Mouse (Mus musculus) midbrain, postnatal 0 days (tissue): ENCODE results near the gene Cers5. TPM values are rescaled to one million over a fixed set of nuclear protein-coding genes. Genes with fewer than 3 reads are reported as not detected.

Experiments
- ATAC-seq: fragments of 200-750 bp; cut with Nextera tagmentation; 2 replicates; pipeline ENCODE4 v1.8.0; 2017; ENCODE audit warnings: moderate number of reproducible peaks, mild to moderate bottlenecking, moderate TSS enrichment, moderate library complexity; ENCODE audit not compliant: low FRiP score
- DNase-seq: peaks from one replicate; pipeline ENCODE4 v3.0.0-alpha.2; 2015; ENCODE audit warnings: low spot score
- H3K27ac ChIP-seq: fragments of 300-500 bp; sonication (generic); 2 replicates; pipeline ENCODE4 v1.5.1; 2014; ENCODE audit warnings: low read depth, mild to moderate bottlenecking, low read length, mixed read lengths
- H3K27me3 ChIP-seq: fragments of 300-500 bp; sonication (generic); 2 replicates; pipeline ENCODE4 v1.6.1; 2014; ENCODE audit warnings: low read length, control low read depth, mixed read lengths; ENCODE audit not compliant: insufficient read depth
- H3K36me3 ChIP-seq: fragments of 300-500 bp; sonication (generic); 2 replicates; pipeline ENCODE4 v1.6.1; 2014; ENCODE audit warnings: low read length, control low read depth, mixed read lengths; ENCODE audit not compliant: insufficient read depth
- H3K4me1 ChIP-seq: fragments of 300-500 bp; sonication (generic); 2 replicates; pipeline ENCODE4 v1.6.1; 2014; ENCODE audit warnings: mild to moderate bottlenecking, control low read depth, antibody characterized with exemption, low read length, mixed read lengths; ENCODE audit not compliant: insufficient read depth
- H3K4me2 ChIP-seq: fragments of 300-500 bp; sonication (generic); 2 replicates; pipeline ENCODE4 v1.6.1; 2014; ENCODE audit warnings: low read depth, mild to moderate bottlenecking, low read length, mixed read lengths; ENCODE audit not compliant: poor library complexity, severe bottlenecking
- H3K4me3 ChIP-seq: fragments of 300-500 bp; sonication (generic); 2 replicates; pipeline ENCODE4 v1.5.1; 2014; ENCODE audit warnings: low read depth, mild to moderate bottlenecking, low read length, moderate library complexity
- H3K9ac ChIP-seq: fragments of 300-500 bp; sonication (generic); replicated peaks from 2 replicates; pipeline ENCODE4 v1.6.1; 2014; ENCODE audit warnings: mild to moderate bottlenecking, low read length, moderate library complexity, mixed read lengths; ENCODE audit not compliant: poor library complexity, severe bottlenecking
- H3K9me3 ChIP-seq: fragments of 300-500 bp; sonication (generic); 2 replicates; pipeline ENCODE4 v1.6.1; 2016; ENCODE audit warnings: low read length, control low read depth
- CTCF ChIP-seq: IDR thresholded peaks from 2 replicates; pipeline ENCODE4 v1.5.1; 2016; ENCODE audit warnings: antibody characterized with exemption, mild to moderate bottlenecking
- WGBS: fragments of 180-500 bp; shearing (Covaris S2); extraction: QIAGEN DNeasy Blood & Tissue Kit; methylation state at CpG from one replicate; pipeline ENCODE4 v1.1.7; 2014; 5-methylcytosine and 5-hydroxymethylcytosine counted together
- polyA plus RNA-seq: library from polyadenylated mRNA; unstranded; fragments of >200 nt; fragmentation: Nextera tagmentation; extraction: Ambion mirVana; gene quantifications from 2 replicates; pipeline ENCODE4 v1.2.1, GENCODE M21; 2015
- total RNA-seq: library from RNA; depleted of rRNA; stranded (reverse); fragments of >200 nt; gene quantifications from 2 replicates; pipeline ENCODE4 v1.2.3, GENCODE M21; 2014

Gene Cers5
- total and polyA plus RNA-seq, 2 experiments from 2014 or later: 76.8 to 94.2 TPM

GRCm38 (mm10) chr15:99778148-99778547 is 5.5 kb upstream of the Cers5 start:
- Histone ChIP-seq H3K4me2 (no peak overlapping the region), H3K36me3 (peaks cover 8% of the 10 kb centered on the region), H3K4me1 (no peaks in the 10 kb centered on the region), H3K27ac (no peak overlapping the region), H3K9me3 (no peaks in the 10 kb centered on the region), H3K4me3 (no peak overlapping the region), H3K9ac (no peak overlapping the region), H3K27me3 (no peaks in the 10 kb centered on the region)
- DNase-seq: peak; percentile 83
- no peak for ATAC-seq
- peak; percentile 91 for TF ChIP-seq CTCF
- WGBS: 23% methylated on average over 7 of the region's 7 CpGs

- 31% methylated on average over 3 of the region's 3 CpGs for WGBS
- Histone ChIP-seq H3K27me3 (no peaks in the 10 kb centered on the region), H3K4me1 (no peaks in the 10 kb centered on the region; the same call in 1 of the 2 replicates), H3K27ac (no peak overlapping the region), H3K9me3 (no peaks in the 10 kb centered on the region), H3K36me3 (no peaks in the 10 kb centered on the region), H3K9ac (no peak overlapping the region), H3K4me2 (0 out of 2 replicates have a peak overlapping the region, but pooled peaks have one; percentile 75), H3K4me3 (no peak overlapping the region)
- ATAC-seq (no peak), DNase-seq (no peak)
- TF ChIP-seq CTCF: no peak
Observed at GRCm38 (mm10) chr15:99772925-99773324, 240 bp upstream of the Cers5 start.

GRCm38 (mm10) chr15:99772277-99772880 is 306 bp downstream of the Cers5 start:
- ATAC-seq (peak; percentile 86), DNase-seq (peak; percentile 84)
- no peaks in the 10 kb centered on the region for H3K36me3 ChIP-seq
- H3K4me3 ChIP-seq: peak overlapping the region; percentile 77
- no peak for TF ChIP-seq CTCF
- peak overlapping the region; percentile 75 for H3K4me2 ChIP-seq
- no peaks in the 10 kb centered on the region; the same call in 1 of the 2 replicates for H3K4me1 ChIP-seq
- no peaks in the 10 kb centered on the region for H3K27me3 ChIP-seq
- WGBS: 0% methylated on average over 30 of the region's 41 CpGs
- H3K9me3 ChIP-seq: no peaks in the 10 kb centered on the region
- peak overlapping the region; percentile 91 for H3K27ac ChIP-seq
- peak overlapping the region; percentile 88 for H3K9ac ChIP-seq

- Histone ChIP-seq H3K4me2 (peak overlapping the region; percentile 75), H3K27ac (peak overlapping the region; percentile 91), H3K27me3 (no peaks in the 10 kb centered on the region), H3K36me3 (no peaks in the 10 kb centered on the region), H3K4me1 (no peaks in the 10 kb centered on the region; the same call in 1 of the 2 replicates), H3K9me3 (no peaks in the 10 kb centered on the region), H3K9ac (peak overlapping the region; percentile 88), H3K4me3 (peak overlapping the region; percentile 77)
- under 1% methylated on average over 58 of the region's 59 CpGs for WGBS
- ATAC-seq: peak; percentile 80
- DNase-seq: peak; percentile 32
- TF ChIP-seq CTCF: no peak
Observed at GRCm38 (mm10) chr15:99771601-99772276, 946 bp downstream of the Cers5 start.

GRCm38 (mm10) chr15:99771004-99771500 is 1.6 kb downstream of the Cers5 start:
- peak overlapping the region; percentile 91; the same call in 1 of the 2 replicates for H3K27ac ChIP-seq
- no peaks in the 10 kb centered on the region for H3K9me3 ChIP-seq
- peak overlapping the region; percentile 88; the same call in 1 of the 2 replicates for H3K9ac ChIP-seq
- ATAC-seq: no peak
- WGBS: 19% methylated on average over 5 of the region's 5 CpGs
- H3K27me3 ChIP-seq: no peaks in the 10 kb centered on the region
- no peak for TF ChIP-seq CTCF
- peak overlapping the region; percentile 77 for H3K4me3 ChIP-seq
- peak overlapping the region; percentile 75 for H3K4me2 ChIP-seq
- no peaks in the 10 kb centered on the region; the same call in 1 of the 2 replicates for H3K4me1 ChIP-seq
- DNase-seq: no peak
- H3K36me3 ChIP-seq: no peaks in the 10 kb centered on the region

GRCm38 (mm10) chr15:99768761-99769160 is 3.9 kb downstream of the Cers5 start:
- no peak overlapping the region for H3K4me3 ChIP-seq
- no peaks in the 10 kb centered on the region; the same call in 1 of the 2 replicates for H3K4me1 ChIP-seq
- H3K9me3 ChIP-seq: no peaks in the 10 kb centered on the region
- no peak overlapping the region for H3K4me2 ChIP-seq
- H3K27me3 ChIP-seq: no peaks in the 10 kb centered on the region
- no peak for DNase-seq
- no peak for ATAC-seq
- H3K9ac ChIP-seq: no peak overlapping the region
- no peaks in the 10 kb centered on the region for H3K36me3 ChIP-seq
- WGBS: 100% methylated on average over 1 of the region's 1 CpGs
- no peak for TF ChIP-seq CTCF
- H3K27ac ChIP-seq: no peak overlapping the region
